Mouse (Mus musculus) Patski (cell line): ENCODE data around the gene Nfe2l1. TPM values are rescaled to one million over a fixed set of nuclear protein-coding genes. Genes with fewer than 3 reads are reported as not detected.
A peak's percentile ranks its signal among the peaks of the same experiment; 100 is the strongest.

Source experiments
- ATAC-seq: fragments of 100-300 bp; one replicate; pipeline ENCODE4 v1.8.0; 2021
- CTCF ChIA-PET: fragments of 350-600 bp; sonication (Branson Sonifier 250); formaldehyde crosslinking; loops from one replicate; lab custom pipeline; 2022; ENCODE audit warnings: inconsistent platforms; lab: Charles Lee
- POLR2A ChIA-PET: fragments of 350-600 bp; sonication (Branson Sonifier 250); formaldehyde crosslinking; loops from one replicate; lab custom pipeline; 2022; ENCODE audit warnings: antibody characterized with exemption, inconsistent platforms; lab: Charles Lee
- DNase-seq: peaks from one replicate; pipeline ENCODE4 v3.0.0-alpha.2; 2011; ENCODE audit warnings: low read depth, low spot score
- H3K27me3 ChIP-seq: fragments of 371-371 bp; one replicate; pipeline ENCODE4 v1.5.1; 2021
- CTCF ChIP-seq: fragments of 100-300 bp; IDR thresholded peaks from one replicate; pipeline ENCODE4 v1.5.1; 2021
- in situ Hi-C: fragments of 300-500 bp; cut with MboI; formaldehyde crosslinking; loops from 3 replicates; pipeline ENCODE4 v1.11.1; 2018; ENCODE audit warnings: low pct_unique_long_range_greater_than_20kb, mixed read lengths
- polyA plus RNA-seq: library from polyadenylated mRNA; unstranded; gene quantifications from one replicate; pipeline ENCODE4 v1.2.3, GENCODE M21; 2021

Nfe2l1 gene
- polyA plus RNA-seq, 1 experiment from 2014 or later: 362 TPM

- ATAC-seq (no peak), DNase-seq (no peak)
- in situ Hi-C loops: no loop called here
- H3K27me3 ChIP-seq: no peaks in the 10 kb centered on the region
- ChIA-PET POLR2A (interaction anchor here (0.6 to 0.9 kb wide), 2 partner anchors 10 to 20 kb away, joined by 3 read pairs; no protein-coding TSS in a partner anchor), CTCF (interaction anchor here (0.7 to 1.6 kb wide), 4 partner anchors 9 to 18 kb away, joined by 3 to 6 read pairs (median 3); no protein-coding TSS in a partner anchor)
- no peak for TF ChIP-seq CTCF
Observed at GRCm38 (mm10) chr11:96809562-96810235, 20.1 kb downstream of the Nfe2l1 start.

- DNase-seq: no peak
- ATAC-seq: no peak
- CTCF ChIA-PET: interaction anchor here (2.1 kb wide), 1 partner anchor 11 kb away, joined by 5 read pairs; no protein-coding TSS in a partner anchor
- TF ChIP-seq CTCF: peak; percentile 38
- H3K27me3 ChIP-seq: no peaks in the 10 kb centered on the region
- in situ Hi-C loops: no loop called here
- POLR2A ChIA-PET: interaction anchor here (1.1 kb wide), 1 partner anchor 12 kb away, joined by 4 read pairs; no protein-coding TSS in a partner anchor
Observed at GRCm38 (mm10) chr11:96808066-96808465, 21.7 kb downstream of the Nfe2l1 start.

- no peaks in the 10 kb centered on the region for H3K27me3 ChIP-seq
- in situ Hi-C loops: no loop called here
- POLR2A ChIA-PET: interaction anchor here (1.0 kb wide), 1 partner anchor 14 kb away, joined by 3 read pairs; no protein-coding TSS in a partner anchor
- CTCF ChIA-PET: interaction anchor here (1.0 kb wide), 1 partner anchor 9 kb away, joined by 3 read pairs; no protein-coding TSS in a partner anchor
- ATAC-seq (no peak), DNase-seq (no peak)
- TF ChIP-seq CTCF: no peak
Observed at GRCm38 (mm10) chr11:96805606-96806005, 24.2 kb downstream of the Nfe2l1 start.

- no peak for TF ChIP-seq CTCF
- in situ Hi-C loops: no loop called here
- POLR2A ChIA-PET: no interaction called here
- no peak for DNase-seq
- CTCF ChIA-PET: no interaction called here
- no peak for ATAC-seq
- no peaks in the 10 kb centered on the region for H3K27me3 ChIP-seq
Observed at GRCm38 (mm10) chr11:96799511-96799910, 30.3 kb downstream of the Nfe2l1 start.

- DNase-seq: no peak
- POLR2A ChIA-PET: no interaction called here
- no peak for ATAC-seq
- TF ChIP-seq CTCF: peak; percentile 67
- CTCF ChIA-PET: interaction anchor here (0.8 to 2.2 kb wide), 8 partner anchors 9 to 64 kb away, joined by 3 to 6 read pairs (median 5); partner anchors contain the start of gene Nfe2l1
- H3K27me3 ChIP-seq: no peaks in the 10 kb centered on the region
- in situ Hi-C loops: no loop called here
Observed at GRCm38 (mm10) chr11:96796586-96796985, 33.2 kb downstream of the Nfe2l1 start.

- POLR2A ChIA-PET: interaction anchor here (0.7 kb wide), 1 partner anchor 28 kb away, joined by 4 read pairs; no protein-coding TSS in a partner anchor
Observed at GRCm38 (mm10) chr11:96796081-96796480, 33.7 kb downstream of the Nfe2l1 start.

GRCm38 (mm10) chr11:96795491-96795890, 34.3 kb downstream of the Nfe2l1 start:
- no peak for ATAC-seq
- POLR2A ChIA-PET: interaction anchor here (0.7 kb wide), 1 partner anchor 27 kb away, joined by 4 read pairs; no protein-coding TSS in a partner anchor
- no peak for TF ChIP-seq CTCF
- H3K27me3 ChIP-seq: no peaks in the 10 kb centered on the region
- in situ Hi-C loops: no loop called here
- CTCF ChIA-PET: no interaction called here
- no peak for DNase-seq

More at GRCm38 (mm10) chr11:96796081-96796480, 33.7 kb downstream of the Nfe2l1 start:
- no peak for DNase-seq
- ATAC-seq: no peak
- in situ Hi-C loops: no loop called here
- no peak for TF ChIP-seq CTCF
- CTCF ChIA-PET: interaction anchor here (0.8 to 2.2 kb wide), 7 partner anchors 10 to 64 kb away, joined by 3 to 6 read pairs (median 5); partner anchors contain the start of gene Nfe2l1
- no peaks in the 10 kb centered on the region for H3K27me3 ChIP-seq

- ATAC-seq: no peak
- TF ChIP-seq CTCF: no peak
- no peaks in the 10 kb centered on the region for H3K27me3 ChIP-seq
- no peak for DNase-seq
- CTCF ChIA-PET: interaction anchor here (0.9 kb wide), 1 partner anchor 10 kb away, joined by 3 read pairs; no protein-coding TSS in a partner anchor
- POLR2A ChIA-PET: no interaction called here
- in situ Hi-C loops: no loop called here
Observed at GRCm38 (mm10) chr11:96790681-96791080, 39.1 kb downstream of the Nfe2l1 start.

- H3K27me3 ChIP-seq: no peaks in the 10 kb centered on the region
- TF ChIP-seq CTCF: peak; percentile 50
- CTCF ChIA-PET: interaction anchor here (0.7 to 0.9 kb wide), 2 partner anchors 11 kb away, joined by 3 read pairs; no protein-coding TSS in a partner anchor
- POLR2A ChIA-PET: no interaction called here
- ATAC-seq (no peak), DNase-seq (no peak)
- in situ Hi-C loops: no loop called here
Observed at GRCm38 (mm10) chr11:96789990-96790389, 39.8 kb downstream of the Nfe2l1 start.

- ChIA-PET POLR2A (no interaction called here), CTCF (no interaction called here)
- ATAC-seq: peak; percentile 69
- no peaks in the 10 kb centered on the region for H3K27me3 ChIP-seq
- in situ Hi-C loops: no loop called here
- TF ChIP-seq CTCF: no peak
- peak; percentile 59 for DNase-seq
Observed at GRCm38 (mm10) chr11:96788871-96789795, 40.6 kb downstream of the Nfe2l1 start, which contains the start of gene Cbx1. Cbx1 (plus strand) TSS chr11:96789127.
